Mouse (Mus musculus) forebrain, embryonic 15.5 days (tissue): ENCODE data around the gene Coro2b. TPM values are rescaled to one million over a fixed set of nuclear protein-coding genes. Genes with fewer than 3 reads are reported as not detected.

ENCODE experiments used
- ATAC-seq: fragments of 200-750 bp; cut with Nextera tagmentation; replicated peaks from 2 replicates; pipeline ENCODE4 v1.8.0; 2017; ENCODE audit warnings: mild to moderate bottlenecking, moderate TSS enrichment, moderate library complexity
- H3K27ac ChIP-seq: fragments of 300-500 bp; sonication (generic); replicated peaks from 2 replicates; pipeline ENCODE4 v1.5.1; 2015; ENCODE audit warnings: mild to moderate bottlenecking, inconsistent platforms
- H3K27me3 ChIP-seq: fragments of 300-500 bp; sonication (generic); 2 replicates; pipeline ENCODE4 v1.6.1; 2015; ENCODE audit warnings: inconsistent platforms
- H3K36me3 ChIP-seq: fragments of 300-500 bp; sonication (generic); 2 replicates; pipeline ENCODE4 v1.6.1; 2015; ENCODE audit warnings: mild to moderate bottlenecking, inconsistent platforms
- H3K4me1 ChIP-seq: fragments of 300-500 bp; sonication (generic); 2 replicates; pipeline ENCODE4 v1.6.1; 2015; ENCODE audit warnings: inconsistent platforms
- H3K4me2 ChIP-seq: fragments of 300-500 bp; sonication (generic); replicated peaks from 2 replicates; pipeline ENCODE4 v1.6.1; 2015; ENCODE audit warnings: mild to moderate bottlenecking, inconsistent platforms
- H3K4me3 ChIP-seq: fragments of 300-500 bp; sonication (generic); 2 replicates; pipeline ENCODE4 v1.5.1; 2015; ENCODE audit warnings: mild to moderate bottlenecking, inconsistent platforms
- H3K9ac ChIP-seq: fragments of 300-500 bp; sonication (generic); replicated peaks from 2 replicates; pipeline ENCODE4 v1.6.1; 2015; ENCODE audit warnings: mild to moderate bottlenecking, inconsistent platforms
- H3K9me3 ChIP-seq: fragments of 300-500 bp; sonication (generic); 2 replicates; pipeline ENCODE4 v1.6.1; 2016; ENCODE audit warnings: inconsistent platforms
- WGBS: fragments of 180-500 bp; shearing (Covaris S2); methylation state at CpG from one replicate; pipeline ENCODE4 v1.1.7; 2015; ENCODE audit warnings: mixed read lengths; 5-methylcytosine and 5-hydroxymethylcytosine counted together
- polyA plus RNA-seq: library from polyadenylated mRNA; unstranded; fragments of >200 nt; fragmentation: Nextera tagmentation; extraction: Ambion mirVana; gene quantifications from 2 replicates; pipeline ENCODE4 v1.2.1, GENCODE M21; 2015

Gene Coro2b
- polyA plus RNA-seq, 1 experiment from 2014 or later: 41.0 TPM

DNA sequence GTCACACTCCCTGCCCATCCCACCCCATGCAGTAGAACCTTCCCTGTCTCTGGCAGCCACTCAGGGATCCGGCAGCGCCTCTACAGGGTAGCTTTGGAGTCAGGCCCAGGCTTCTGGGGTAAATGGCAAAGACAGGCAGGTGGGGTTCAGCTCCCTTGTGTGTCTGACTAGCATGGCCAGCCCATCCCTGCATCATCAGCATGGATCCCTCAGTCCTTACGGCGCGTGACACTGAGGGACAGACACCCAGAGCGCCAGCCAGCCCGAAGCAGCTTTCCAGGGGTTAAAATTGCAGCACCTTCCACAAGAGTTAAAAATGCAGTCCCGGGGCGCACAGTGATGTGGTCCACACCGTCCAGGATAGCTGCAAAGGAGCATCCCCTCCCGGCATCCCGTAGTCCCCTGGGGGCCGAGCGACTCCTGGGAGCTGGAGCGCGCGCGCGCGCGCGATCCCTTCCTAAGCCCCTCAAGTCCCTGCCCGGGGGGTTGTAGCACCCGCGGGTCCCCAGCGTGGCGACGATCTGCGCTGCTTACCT is 657 bp downstream of the Coro2b start:
- Histone ChIP-seq H3K27me3 (no peaks in the 10 kb centered on the region), H3K4me3 (peak overlapping the region; percentile 77), H3K36me3 (no peaks in the 10 kb centered on the region), H3K9ac (peak overlapping the region; percentile 96), H3K4me2 (peak overlapping the region; percentile 76), H3K27ac (peak overlapping the region; percentile 98), H3K4me1 (peaks cover 90% of the 10 kb centered on the region), H3K9me3 (no peaks in the 10 kb centered on the region)
- WGBS: under 1% methylated on average over 29 of the region's 29 CpGs
- peak; percentile 28 for ATAC-seq

DNA sequence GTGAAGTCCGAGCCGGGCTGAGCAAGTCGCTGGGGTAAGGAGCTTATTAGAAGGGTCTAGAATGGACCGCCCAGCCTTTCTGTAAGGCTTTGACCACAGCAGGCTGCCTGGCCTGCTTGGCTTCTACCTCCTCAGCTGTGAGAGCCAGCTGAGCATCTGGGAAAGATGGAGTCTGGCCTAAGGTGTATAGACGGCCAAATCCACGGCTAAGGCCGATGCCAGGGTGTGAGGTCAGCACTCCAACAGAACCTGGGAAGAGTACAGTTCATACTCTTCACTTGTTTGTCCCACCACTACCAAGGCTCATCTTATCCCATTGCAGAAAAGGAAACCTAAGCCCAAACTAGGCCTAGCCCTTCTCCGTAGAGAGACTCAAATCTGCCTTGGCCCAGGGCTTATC is 1.3 kb downstream of the Coro2b start:
- Histone ChIP-seq H3K4me3 (peak overlapping the region; percentile 77), H3K27ac (peak overlapping the region; percentile 98), H3K4me2 (peak overlapping the region; percentile 76), H3K4me1 (peaks cover 90% of the 10 kb centered on the region), H3K9ac (peak overlapping the region; percentile 96), H3K27me3 (no peaks in the 10 kb centered on the region), H3K9me3 (no peaks in the 10 kb centered on the region), H3K36me3 (no peaks in the 10 kb centered on the region)
- WGBS: 55% methylated on average over 8 of the region's 8 CpGs
- no peak for ATAC-seq

DNA sequence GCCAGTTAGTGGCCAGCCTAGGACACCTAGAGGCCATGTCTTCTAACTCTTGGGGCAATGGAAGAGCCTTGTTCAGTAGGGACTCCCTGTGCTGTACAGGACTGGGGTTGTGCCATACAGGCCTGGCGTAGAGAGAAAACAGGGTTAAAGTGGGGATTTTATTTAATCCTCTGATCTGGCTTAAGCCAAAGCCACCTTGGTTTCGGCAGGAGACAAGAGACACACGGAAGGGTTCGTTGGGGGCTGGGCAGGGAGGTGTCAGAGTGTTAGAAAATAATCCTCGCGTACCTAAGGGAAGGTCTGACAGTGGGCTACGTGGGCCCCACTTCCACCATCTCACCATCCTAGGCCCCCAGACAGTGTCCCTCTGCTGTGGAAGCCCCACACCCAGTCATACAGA is 2.2 kb downstream of the Coro2b start:
- Histone ChIP-seq H3K4me3 (no peak overlapping the region; the same call in 1 of the 2 replicates), H3K27ac (no peak overlapping the region), H3K9ac (peak overlapping the region; percentile 96; the same call in 1 of the 2 replicates), H3K9me3 (no peaks in the 10 kb centered on the region), H3K4me1 (peaks cover 90% of the 10 kb centered on the region), H3K27me3 (no peaks in the 10 kb centered on the region), H3K36me3 (no peaks in the 10 kb centered on the region), H3K4me2 (peak overlapping the region; percentile 76)
- ATAC-seq: no peak
- 77% methylated on average over 7 of the region's 7 CpGs for WGBS

DNA sequence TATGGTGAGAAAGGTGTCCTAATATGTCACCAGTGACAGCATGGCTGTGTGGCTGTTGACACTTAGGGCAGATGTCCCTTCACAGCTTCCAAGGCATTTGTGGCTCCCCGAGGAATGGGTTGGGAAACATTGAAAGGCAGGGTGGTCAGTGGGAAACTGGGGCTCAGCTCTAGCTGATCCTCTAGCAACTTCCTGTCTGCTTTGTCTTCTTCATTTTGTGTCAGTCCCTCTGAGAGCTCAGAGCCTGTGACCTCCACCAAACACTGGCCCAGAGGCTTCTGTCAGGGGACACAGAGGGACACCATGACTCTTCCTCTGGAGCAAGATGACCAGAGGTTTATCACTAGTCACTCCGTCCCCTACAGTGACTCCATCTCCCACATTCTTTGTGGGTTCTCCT is 2.7 kb downstream of the Coro2b start:
- Histone ChIP-seq H3K4me2 (peak overlapping the region; percentile 76; the same call in 1 of the 2 replicates), H3K9ac (no peak overlapping the region), H3K9me3 (no peaks in the 10 kb centered on the region), H3K4me1 (peaks cover 88% of the 10 kb centered on the region), H3K4me3 (no peak overlapping the region), H3K27ac (0 out of 2 replicates have a peak overlapping the region, but pooled peaks have one; percentile 6), H3K27me3 (no peaks in the 10 kb centered on the region), H3K36me3 (no peaks in the 10 kb centered on the region)
- no peak for ATAC-seq
- 78% methylated on average over 2 of the region's 2 CpGs for WGBS

DNA sequence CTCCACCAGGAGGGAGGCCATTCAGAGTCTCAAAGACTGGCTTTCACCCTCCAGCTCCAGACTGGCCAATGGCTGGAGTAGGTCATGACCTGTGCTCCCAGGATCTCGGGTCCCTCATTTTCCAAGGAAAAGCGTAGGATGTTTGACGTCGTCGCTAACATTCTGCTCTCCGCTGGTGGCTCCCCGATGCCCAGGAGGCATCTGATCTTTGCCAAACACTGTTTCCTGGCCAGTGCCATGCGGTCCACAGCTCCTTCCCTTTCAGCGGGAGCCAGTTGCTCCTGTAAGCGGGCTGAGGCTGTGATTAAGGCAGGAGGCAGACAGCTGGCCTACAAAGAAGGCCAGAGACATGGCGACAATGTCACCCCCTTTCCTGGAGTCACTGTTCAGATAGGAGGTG is 4.0 kb downstream of the Coro2b start:
- WGBS: 42% methylated on average over 11 of the region's 11 CpGs
- Histone ChIP-seq H3K4me1 (peaks cover 88% of the 10 kb centered on the region), H3K9ac (peak overlapping the region; percentile 14; the same call in 1 of the 2 replicates), H3K4me2 (peak overlapping the region; percentile 15; the same call in 1 of the 2 replicates), H3K4me3 (no peak overlapping the region), H3K27ac (peak overlapping the region; percentile 97), H3K36me3 (no peaks in the 10 kb centered on the region), H3K27me3 (no peaks in the 10 kb centered on the region), H3K9me3 (no peaks in the 10 kb centered on the region)
- no peak for ATAC-seq

DNA sequence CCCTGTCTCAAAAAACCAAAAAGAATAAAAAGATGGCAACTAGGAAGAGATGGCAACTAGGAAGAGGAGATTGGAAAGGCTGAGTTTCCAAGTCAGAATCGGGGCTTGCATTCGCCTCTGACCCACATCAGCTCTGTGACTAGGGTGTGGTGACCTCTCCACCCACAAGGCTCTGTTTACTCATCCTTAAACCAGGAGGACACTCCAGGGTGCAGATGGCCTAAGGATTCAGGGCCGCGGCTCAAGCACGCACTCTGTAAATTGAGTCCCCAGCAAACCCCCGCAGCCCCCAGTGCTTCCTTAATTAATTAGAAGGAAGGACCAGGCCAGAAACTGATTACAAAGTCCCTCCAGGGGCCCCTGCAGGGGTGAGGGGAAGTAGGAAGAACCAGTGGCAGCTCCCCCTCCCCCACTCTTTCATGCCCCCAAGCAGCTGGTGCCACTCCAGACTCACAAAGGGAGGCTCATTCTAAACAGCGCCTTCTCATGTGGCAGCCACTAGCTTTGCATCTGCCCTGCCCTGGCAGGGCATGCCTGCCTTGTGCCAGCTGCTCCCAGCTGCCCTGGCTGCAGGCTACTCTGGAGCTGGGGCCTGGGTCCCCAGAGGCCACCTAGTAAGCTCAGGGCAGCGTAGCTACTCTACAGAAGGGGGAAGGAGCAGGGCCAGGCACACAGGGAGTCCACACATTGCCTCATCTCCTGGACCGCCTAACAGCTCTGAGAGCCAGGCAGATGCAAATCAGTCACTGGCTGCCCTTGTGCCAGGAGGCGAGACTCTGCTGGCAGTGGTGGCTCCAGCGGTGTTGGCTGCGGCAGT is 5.2 kb downstream of the Coro2b start:
- 6% methylated on average over 12 of the region's 12 CpGs for WGBS
- peak overlapping the region; percentile 97 for H3K27ac ChIP-seq
- H3K4me3 ChIP-seq: no peak overlapping the region
- H3K36me3 ChIP-seq: no peaks in the 10 kb centered on the region
- peak; percentile 82 for ATAC-seq
- peak overlapping the region; percentile 29 for H3K9ac ChIP-seq
- H3K4me1 ChIP-seq: peaks cover 90% of the 10 kb centered on the region
- no peaks in the 10 kb centered on the region for H3K9me3 ChIP-seq
- H3K4me2 ChIP-seq: peak overlapping the region; percentile 19; the same call in 1 of the 2 replicates
- H3K27me3 ChIP-seq: no peaks in the 10 kb centered on the region

DNA sequence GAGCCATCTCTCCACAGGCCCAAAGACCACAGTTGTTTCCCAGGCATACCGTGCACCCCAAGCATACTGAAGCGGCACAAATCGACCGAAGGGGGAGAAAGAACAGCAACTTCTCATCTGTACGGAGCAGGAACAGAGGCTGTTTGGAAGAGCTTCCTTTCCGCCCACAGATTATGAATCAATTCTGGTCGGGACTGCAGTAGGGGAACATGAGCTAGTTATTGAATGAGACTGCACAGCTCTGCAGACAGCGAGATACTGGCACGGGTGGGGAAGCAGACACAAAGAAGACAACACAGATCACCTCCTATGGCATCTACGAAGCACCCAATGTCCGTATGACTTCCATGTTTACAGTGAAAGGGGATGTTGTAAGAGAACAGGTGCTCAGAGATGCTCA is 8.3 kb downstream of the Coro2b start:
- H3K9me3 ChIP-seq: no peaks in the 10 kb centered on the region
- no peak for ATAC-seq
- WGBS: 83% methylated on average over 11 of the region's 11 CpGs

DNA sequence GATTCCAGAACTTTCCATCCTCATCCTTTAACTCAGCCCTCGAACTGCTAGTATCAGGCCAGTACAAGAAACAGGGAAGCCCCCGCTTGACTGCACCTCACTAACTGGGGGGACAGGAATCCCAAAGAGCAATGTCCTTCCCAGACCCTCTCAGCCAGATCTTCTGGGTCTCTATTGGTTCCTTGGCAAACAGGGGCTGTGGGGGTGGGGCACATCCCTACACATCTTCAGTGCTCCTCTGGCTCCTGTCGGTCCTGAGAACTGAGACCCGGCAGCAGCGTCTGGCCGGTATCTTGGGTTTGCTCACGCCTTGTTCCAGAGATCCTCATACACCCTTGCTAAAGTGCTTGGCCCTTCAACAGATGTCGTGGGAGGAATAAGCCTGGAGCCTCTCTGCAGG is 10.0 kb downstream of the Coro2b start:
- Histone ChIP-seq H3K4me1 (peaks cover 92% of the 10 kb centered on the region), H3K27me3 (no peaks in the 10 kb centered on the region), H3K9ac (no peak overlapping the region), H3K4me2 (no peak overlapping the region), H3K4me3 (no peak overlapping the region), H3K27ac (peak overlapping the region; percentile 71), H3K36me3 (no peaks in the 10 kb centered on the region), H3K9me3 (no peaks in the 10 kb centered on the region)
- ATAC-seq: no peak
- 72% methylated on average over 8 of the region's 8 CpGs for WGBS

More for the DNA sequence above, 8.3 kb downstream of the Coro2b start:
- Histone ChIP-seq H3K27me3 (no peaks in the 10 kb centered on the region), H3K27ac (no peak overlapping the region), H3K4me1 (peaks cover 92% of the 10 kb centered on the region), H3K36me3 (no peaks in the 10 kb centered on the region), H3K4me3 (no peak overlapping the region), H3K4me2 (no peak overlapping the region), H3K9ac (no peak overlapping the region)

DNA sequence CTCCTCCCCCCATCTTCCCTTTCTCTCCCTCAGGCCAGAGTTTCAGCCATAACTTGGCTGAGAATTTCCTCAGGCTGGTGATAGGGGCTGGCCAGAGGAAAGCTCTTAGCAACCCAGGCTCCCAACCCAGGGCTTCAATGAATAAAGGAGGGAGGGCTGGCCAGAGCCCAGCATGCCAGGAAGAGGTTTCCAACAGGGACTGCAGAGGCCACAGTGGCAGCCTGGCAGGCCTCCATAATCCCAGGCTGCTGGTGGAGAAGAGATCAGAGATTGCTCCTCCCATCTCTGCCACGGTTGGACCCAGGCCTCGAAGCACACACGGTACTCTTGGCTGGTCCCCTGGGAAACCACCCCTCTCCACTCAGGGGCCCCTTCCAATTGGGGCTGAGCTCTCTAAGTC is 10.4 kb downstream of the Coro2b start:
- Histone ChIP-seq H3K27ac (peak overlapping the region; percentile 71), H3K4me2 (no peak overlapping the region), H3K4me1 (peaks cover 92% of the 10 kb centered on the region), H3K9me3 (no peaks in the 10 kb centered on the region), H3K27me3 (no peaks in the 10 kb centered on the region), H3K4me3 (no peak overlapping the region), H3K9ac (no peak overlapping the region), H3K36me3 (no peaks in the 10 kb centered on the region)
- WGBS: 11% methylated on average over 3 of the region's 3 CpGs
- ATAC-seq: peak; percentile 78

DNA sequence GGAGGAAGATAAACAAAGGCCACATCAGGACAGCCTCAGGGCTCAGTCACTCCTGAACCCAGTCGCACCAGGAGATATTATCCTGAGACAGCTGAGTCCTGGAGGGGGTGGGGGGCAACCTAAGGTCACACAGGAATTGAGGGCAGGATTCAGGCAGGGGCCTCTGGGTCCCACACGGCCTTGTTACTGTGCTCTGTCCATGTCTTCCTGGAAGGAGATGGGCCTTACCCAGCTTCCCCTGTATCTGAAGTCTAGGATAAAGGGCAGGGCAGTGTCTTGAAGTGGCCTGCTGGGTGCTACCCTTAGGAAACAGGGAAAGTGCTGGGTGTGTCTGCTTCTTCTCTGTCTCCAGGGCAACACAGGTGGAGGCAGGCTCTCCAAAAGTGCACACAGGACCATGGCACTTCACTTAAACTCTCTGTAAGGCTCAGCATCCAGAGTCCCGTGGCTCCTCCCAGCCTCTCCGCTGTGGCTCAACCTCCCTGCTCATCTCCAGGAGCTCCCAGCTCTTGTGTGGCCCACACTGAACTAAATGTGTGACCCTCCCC is 12.0 kb downstream of the Coro2b start:
- 59% methylated on average over 4 of the region's 4 CpGs for WGBS
- Histone ChIP-seq H3K9me3 (no peaks in the 10 kb centered on the region), H3K9ac (no peak overlapping the region), H3K36me3 (no peaks in the 10 kb centered on the region), H3K4me2 (no peak overlapping the region), H3K27ac (peak overlapping the region; percentile 71; the same call in 1 of the 2 replicates), H3K27me3 (no peaks in the 10 kb centered on the region), H3K4me3 (no peak overlapping the region), H3K4me1 (peaks cover 92% of the 10 kb centered on the region)
- no peak for ATAC-seq

DNA sequence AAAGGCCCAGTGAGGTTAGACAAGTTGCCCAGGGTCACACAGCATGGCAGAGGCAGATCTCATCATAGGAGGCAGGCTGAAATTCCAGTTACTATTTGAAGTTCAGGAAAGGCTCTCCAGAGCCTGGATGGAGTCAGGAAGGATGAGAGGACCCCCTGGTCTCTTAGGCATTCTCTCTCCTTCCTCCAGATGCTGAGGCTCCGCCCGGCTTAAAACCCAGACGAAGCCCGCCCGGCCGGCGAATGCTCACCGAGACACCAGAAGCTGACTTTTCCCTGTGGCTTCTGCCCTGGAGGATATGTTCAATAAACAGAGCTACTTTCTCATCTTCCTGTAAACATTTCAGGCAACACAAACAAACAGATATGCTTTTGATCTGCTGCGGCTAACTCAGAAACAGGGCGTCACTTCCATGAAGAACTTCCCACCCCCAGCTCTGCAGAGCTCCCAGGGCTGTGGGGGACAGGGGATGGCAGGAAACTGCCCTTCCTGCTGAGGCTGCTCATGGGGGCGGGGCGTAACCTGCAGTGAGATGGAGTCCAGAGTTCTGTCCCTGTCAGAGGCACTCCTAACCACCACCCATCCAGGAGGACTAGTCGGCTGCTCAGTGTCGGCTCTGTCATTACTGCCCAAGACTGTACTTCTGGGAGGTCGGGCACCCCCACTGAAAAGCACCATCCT is 13.9 kb downstream of the Coro2b start:
- Histone ChIP-seq H3K4me3 (no peak overlapping the region), H3K4me1 (peaks cover 95% of the 10 kb centered on the region), H3K9me3 (no peaks in the 10 kb centered on the region), H3K36me3 (no peaks in the 10 kb centered on the region), H3K9ac (no peak overlapping the region), H3K4me2 (no peak overlapping the region), H3K27me3 (no peaks in the 10 kb centered on the region), H3K27ac (peak overlapping the region; percentile 38)
- 48% methylated on average over 15 of the region's 15 CpGs for WGBS
- ATAC-seq: no peak

DNA sequence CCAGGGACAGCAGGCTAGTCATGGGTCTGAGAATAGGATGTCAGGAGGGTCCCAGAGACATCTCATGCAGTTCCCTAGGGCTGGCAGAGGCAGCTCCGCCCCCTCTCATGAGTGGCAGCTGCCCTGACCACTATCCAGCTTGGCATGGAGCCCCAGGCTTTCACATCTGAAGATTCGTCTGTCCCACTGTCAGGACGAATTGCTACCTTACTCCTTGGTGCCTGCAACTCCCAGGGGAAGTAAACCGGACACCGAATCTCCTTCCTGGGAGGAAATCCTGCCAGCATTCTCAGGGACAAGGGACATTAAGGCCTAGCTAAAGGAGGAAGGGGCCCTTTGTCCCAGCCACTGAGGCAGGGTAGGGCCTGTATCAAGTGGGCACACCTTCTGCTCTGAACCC is 14.6 kb downstream of the Coro2b start:
- H3K4me2 ChIP-seq: no peak overlapping the region
- no peaks in the 10 kb centered on the region for H3K36me3 ChIP-seq
- no peak overlapping the region for H3K9ac ChIP-seq
- H3K27ac ChIP-seq: peak overlapping the region; percentile 38
- no peaks in the 10 kb centered on the region for H3K27me3 ChIP-seq
- WGBS: 53% methylated on average over 5 of the region's 5 CpGs
- no peaks in the 10 kb centered on the region for H3K9me3 ChIP-seq
- H3K4me3 ChIP-seq: no peak overlapping the region
- ATAC-seq: no peak
- H3K4me1 ChIP-seq: peaks cover 93% of the 10 kb centered on the region
